Mouse (Mus musculus) monocyte, adult 5-6 weeks (primary cell): ENCODE measurements around the gene Slc22a20. TPM values are rescaled to one million over a fixed set of nuclear protein-coding genes. Genes with fewer than 3 reads are reported as not detected.

Experiments
- ATAC-seq: fragments of 153-309, 156-312 bp; replicated peaks from 2 replicates; pipeline ENCODE4 v1.8.0; 2017; ENCODE audit warnings: mild to moderate bottlenecking; ENCODE audit not compliant: low TSS enrichment, insufficient number of reproducible peaks, severe bottlenecking, poor library complexity, low FRiP score
- total RNA-seq: library from RNA; stranded (forward); fragments of 200-1000, 200-491, 200-594 nt; gene quantifications from 3 replicates; pipeline ENCODE4 v1.2.3, GENCODE M21; 2017

Gene Slc22a20
- total RNA-seq = not detected in 3 replicates

DNA sequence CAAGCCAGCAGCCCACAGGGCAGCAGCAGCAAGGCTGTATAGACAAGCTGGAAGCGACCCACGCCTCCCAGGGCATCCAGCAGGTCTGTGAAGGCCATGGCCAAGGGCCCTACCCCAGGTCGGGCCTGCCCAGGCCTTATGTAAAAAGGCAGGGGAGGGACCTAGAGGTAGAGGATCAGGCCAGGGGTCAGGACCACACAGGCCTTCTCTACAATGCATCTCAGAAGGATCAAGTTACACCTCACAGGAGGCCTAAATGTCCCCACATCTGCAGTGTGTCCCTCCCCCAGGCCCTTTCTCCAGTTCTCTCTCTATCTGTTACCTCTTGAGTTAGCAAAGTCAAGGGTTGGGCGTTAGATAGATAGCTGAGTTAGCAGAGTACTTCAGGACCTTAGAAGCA lies at the start of gene Slc22a20:
TSS of gene Slc22a20 (minus strand) at position 101 of the 400 bp plus-strand sequence.
- ATAC-seq = no peak

DNA sequence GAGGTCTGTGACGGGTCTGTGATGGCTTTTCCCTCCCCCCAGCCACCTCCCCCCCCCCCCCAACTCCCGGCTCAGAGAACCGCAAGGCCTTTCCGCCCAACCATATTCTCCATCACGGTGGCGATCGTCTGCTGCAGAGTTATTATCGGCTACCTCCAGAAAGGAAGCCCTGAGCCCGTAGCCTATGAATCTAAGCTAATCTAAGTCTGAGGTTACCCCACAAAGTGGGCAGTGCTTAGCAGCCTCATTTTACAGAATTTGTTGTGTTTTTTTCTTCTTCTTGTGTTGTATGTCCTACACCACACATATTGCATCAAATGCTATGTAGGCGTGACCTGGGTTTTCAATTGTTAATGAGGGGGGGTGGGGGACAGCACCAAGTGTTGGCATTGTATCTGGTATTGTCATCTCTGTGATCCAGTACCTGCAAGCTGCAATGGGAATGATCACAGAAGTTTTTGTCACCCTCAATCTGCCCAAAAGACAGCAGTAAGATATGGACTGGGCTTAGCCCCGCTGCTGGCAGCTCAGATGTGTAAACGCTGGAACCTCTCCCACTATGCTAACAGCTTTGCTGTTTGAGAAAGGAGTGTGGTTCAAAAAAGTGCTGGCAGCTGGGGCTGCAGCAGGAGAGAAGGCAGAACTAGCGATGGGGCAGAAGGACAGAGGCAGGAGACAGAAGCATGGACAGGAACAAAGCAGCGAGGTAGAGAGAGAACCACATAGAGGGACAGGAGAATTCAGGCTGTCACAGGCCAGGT lies 44.8 kb upstream of the Slc22a20 start:
- no peak for ATAC-seq

DNA sequence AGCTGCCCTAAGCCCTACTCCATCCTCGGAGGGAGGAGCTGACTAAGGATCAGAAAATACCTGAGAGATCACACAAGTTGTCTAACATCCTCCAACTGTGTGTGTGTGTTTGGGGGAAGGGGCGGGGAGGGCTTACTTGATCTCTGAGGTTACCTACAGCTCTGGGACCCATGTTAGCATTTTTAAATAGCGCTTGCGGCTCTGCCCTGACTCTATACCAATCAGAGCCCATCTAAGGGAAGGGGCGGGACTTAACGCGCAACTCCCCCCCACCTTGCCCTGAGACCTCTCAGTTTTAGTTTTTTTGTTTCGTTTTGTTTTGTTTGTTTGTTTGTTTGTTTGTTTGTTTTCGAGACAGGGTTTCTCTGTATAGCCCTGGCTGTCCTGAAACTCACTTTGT lies 43.5 kb upstream of the Slc22a20 start:
- no peak for ATAC-seq

DNA sequence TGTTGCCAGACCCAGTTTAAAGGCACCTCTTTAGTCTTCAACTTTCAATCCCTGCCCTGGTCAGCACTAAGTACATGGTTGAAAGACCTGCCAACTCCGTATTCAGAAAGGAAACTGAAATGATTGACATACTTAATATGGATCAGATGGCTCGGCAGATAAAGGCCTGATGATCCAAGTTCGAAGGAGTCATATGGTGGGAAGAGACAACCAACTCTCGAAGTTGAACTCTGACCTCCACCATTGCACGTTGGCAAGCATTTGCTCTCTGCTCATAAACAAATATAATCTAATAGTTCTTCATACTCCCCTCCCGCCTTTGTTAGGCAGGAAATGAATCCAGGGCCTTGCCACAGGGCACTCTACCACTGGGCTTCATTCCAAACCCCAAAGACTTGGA lies 43.0 kb upstream of the Slc22a20 start:
- no peak for ATAC-seq

DNA sequence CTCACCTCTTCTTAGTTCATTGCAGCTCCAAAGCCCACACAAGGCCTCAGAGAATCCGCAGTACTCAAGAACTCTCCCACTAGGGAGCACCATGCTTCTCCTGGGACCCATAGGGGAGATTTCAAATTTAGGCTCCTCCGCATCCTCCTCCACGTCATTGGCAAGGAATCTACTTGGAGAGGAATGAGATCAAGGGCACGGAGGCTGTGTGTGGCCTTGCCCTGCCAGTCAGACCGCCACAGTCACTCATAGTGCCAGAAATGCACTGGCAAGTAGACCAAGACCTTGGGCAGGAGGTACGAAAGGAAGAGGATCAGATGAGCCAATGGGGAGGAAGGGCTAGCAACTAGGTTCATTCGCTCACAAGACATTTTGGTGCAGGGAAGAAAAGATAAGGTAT lies 38.0 kb upstream of the Slc22a20 start:
- no peak for ATAC-seq

DNA sequence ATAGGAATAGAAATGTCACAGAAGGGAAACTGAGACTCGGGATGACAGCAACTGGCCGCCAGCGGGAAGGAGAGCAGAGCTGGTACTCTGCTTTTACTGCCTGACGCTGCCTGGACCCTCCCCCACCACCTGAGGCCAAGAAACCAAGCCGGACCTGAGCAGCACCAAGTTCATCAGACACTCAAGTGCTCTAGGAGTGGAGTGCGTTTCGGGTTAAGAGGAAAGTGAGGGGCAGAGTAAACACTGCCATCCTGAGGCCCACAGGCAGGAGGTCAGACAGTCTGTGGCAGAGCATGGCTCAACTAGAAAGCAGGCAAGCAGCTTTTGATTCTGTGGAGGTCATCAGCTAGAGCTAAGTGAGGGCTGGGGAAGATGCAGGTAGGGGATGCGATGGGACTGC lies 37.1 kb upstream of the Slc22a20 start:
- no peak for ATAC-seq

DNA sequence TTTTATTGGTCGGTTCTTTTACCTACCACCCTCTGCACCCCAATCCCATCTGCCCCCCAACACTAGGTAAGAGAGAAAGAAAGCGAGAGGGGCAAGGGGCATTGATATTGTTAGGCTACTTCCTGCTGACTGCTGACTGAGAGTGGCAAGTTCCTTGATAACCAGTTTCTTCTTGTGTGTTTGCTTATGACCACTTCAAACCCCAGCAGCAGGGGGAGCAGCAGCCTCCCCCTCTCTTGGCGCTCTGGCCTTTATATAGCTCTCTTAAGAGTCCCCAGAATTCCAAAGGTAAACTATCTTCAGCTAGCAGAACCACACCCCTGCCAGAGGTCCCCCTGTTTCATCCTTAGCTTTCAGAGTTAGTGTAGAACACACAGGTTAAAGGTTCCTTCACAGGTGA lies 34.3 kb upstream of the Slc22a20 start:
- no peak for ATAC-seq

DNA sequence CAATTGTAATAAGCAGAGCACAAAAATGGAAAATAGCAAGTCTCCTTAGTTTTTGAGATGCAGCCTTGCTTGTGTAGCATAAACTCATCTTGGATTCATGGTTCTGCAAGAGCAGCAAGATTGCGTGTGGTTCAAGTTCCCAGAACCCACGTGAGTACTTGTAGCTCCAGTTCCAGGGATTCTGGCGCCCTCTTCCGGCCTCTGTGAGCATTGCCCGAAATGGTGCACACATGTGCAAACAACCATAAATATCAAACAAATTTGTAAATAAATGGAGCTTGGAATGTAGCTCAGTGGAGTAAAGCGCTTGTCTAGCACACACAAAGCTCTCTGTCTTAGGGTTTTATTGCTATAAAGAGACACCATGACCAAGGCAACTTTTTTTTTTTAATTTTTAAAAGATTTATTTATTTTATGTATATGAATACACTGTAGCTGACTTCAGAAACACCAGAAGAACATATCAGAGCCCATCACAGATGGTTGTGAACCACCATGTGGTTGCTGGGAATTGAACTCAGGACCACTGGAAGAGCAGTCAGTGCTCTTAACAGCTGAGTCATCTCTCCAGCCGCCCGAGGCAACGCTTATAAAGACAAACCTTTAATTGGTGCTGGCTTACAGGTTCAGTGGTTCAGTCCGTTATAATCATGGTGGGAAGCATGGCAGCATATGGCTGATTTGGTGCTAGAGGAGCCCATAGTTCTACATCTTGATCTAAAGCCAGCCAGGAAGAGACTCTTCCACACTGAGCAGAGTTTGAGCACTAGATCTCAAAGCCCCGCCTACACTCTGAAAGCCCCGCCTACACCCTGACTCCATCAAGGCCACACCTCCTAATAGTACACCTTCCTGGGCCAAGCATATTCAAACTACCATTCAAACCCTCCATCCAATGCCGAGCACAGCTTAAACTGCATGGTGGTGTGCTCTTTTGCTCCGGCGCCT lies 32.5 kb upstream of the Slc22a20 start:
- peak; percentile 78; the same call in 1 of the 2 replicates for ATAC-seq

DNA sequence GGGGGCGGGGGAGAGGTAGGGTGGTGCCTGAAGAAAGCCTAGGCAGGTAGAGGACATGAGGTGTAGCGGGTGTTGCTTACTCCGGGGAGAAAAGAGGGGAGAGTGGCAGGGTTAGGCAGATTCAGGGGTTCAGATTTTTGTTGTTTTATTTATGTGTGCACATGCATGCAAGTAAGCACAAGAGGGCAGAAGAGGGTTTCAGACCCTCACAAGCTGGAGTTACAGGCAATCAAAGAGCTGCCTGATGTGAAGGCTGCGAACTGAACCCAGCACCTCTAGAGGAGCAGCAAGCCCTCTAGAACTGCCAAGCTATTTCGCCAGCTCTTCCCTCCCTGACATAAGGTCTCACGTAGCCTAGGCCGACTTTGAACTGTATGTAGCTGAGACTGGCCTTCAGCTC lies 30.6 kb upstream of the Slc22a20 start:
- no peak for ATAC-seq

DNA sequence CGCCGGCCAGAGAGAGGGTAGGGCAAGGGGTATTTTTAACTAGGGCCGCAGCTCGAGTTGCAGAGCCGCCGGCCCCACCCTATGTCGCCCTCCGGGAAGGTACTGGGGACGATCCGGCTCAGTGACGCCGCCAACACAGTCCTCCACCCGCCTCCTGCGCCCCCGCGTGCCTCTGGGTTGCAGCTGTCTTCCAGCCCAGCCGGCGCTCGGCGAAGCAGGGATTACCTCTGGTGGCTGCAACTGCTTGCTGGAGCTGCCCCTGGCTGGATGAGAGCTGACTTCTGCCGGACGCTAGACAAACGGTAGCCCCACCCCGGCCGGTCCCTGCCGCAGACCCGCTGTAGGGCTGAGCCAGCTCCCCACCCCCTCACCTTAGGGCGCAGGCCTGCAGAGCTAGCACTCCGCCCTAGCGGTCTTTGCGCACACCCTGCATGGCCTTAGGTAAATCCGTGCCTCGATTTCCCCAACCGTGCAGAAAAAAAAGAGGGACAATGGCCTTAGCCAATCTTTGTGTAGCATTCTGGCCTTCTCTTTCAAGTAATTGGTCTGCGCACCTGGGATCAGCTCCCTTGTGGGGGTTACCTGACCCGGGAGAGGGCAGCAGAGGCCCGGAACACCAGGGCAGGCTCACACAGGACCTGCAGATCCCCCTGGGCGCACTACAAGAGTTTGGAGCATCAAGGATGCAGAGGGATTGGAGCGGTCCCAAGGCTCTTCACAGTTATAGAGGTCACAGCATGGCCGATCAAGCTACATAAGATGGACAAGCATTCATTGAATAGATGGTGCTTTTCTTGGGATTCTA lies 29.8 kb upstream of the Slc22a20 start, which contains the start of gene Capn1:
TSS of gene Capn1 (minus strand) at position 387 of the 805 bp plus-strand sequence.
- ATAC-seq = 0 out of 2 replicates have a peak, but pooled peaks have one; percentile 14

DNA sequence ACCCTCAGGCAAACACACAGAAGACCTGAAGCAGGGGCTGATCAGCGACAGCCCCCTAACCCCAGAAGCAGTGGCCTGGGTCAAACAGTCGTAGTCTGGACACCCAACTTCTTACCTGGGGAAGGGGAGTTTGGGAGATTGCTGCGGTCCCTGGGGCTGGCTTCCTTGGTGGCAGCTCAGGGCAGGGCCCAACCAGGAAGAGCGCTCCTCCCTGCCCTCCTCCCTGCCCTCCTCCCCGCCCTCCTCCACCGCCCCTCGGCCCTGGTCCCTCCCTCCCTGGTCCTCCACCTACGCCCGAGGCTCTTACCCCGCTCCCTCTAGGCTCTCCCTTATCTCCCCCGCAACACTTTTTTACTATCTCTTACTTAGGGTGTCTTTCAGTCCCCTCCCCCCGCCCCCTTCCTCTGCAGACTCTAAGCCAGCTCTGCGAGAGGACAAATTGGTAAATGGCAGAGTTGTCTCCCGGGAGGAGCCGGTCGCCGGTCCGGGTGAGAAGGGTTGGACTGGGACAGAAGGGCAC lies 29.1 kb upstream of the Slc22a20 start:
- ATAC-seq = 0 out of 2 replicates have a peak, but pooled peaks have one; percentile 30

DNA sequence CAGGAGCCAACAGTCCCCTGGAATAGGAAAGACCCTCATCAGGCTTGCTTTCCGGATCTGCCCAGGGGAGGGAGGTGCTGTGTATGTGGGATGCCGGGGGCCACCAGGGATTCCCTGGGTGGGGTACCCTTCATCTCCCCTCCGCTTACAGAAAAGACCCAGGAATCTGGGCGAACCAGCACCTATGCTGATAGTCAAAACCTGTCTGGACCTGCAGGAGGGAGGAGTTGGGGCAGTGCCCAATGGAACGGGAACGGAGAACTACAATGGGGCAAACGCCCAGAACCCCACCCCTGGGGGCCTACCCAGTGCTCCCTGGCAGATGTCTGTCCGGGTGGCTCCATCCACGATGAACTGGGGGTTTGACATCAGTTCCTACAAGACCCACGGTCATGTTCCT lies 27.7 kb upstream of the Slc22a20 start:
- no peak for ATAC-seq

DNA sequence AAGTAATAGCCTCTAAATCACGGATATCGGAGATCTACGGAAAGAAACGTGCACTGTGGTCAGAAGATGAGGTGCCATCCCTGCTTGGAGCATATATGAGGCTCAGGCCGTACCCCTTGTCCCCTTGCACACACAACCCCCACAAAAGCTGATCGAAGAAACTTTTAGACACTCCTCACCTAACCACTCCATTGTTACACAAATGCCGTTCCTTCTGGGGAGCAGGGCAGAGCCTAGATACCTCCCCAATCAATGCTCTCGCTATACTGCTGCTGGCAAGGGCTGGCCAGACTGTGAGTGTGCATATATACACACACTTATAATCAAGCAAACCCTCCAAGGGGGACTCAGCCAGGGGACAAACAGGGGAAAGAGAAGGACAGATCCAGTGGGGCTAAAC lies 23.2 kb upstream of the Slc22a20 start:
- ATAC-seq = no peak

DNA sequence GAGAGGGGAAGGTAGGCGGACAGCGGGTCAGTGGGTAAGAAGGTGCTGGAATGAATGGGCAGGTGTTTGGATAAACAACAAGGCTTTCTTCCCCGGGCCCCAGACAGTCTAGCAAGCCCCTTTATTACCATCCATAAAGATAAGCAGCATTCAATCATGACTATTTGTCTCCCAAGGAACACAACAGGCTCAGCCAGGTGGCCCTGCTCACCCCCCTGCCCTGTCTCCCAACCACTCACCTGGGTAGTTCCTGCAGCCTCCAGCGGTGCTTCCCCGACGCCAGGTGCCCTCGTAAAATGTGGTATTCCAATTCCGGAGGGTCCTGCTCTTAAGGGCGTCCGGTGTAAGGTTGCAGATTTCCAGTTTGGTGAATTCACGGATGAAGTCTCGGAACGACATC lies 21.1 kb upstream of the Slc22a20 start:
- no peak for ATAC-seq

DNA sequence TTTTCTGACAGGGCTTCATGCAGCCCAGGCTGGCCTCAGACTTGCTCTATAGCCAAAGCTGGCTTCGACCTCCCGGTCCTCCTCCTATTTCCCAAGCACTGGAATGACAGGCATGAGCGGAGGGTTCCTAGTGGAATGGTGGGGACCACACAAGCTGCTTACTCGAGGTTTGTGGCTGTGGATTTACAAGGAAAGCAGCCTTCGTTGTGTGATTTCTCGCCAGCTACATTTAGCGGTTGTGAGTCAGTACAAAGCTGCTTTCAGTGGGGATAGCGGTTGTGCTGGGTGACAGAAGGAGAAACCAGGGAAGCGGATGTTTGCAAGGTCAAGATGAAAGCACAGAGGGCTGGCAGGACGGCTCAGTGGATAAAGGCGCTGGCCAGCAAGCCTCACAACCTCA lies 19.6 kb upstream of the Slc22a20 start:
- ATAC-seq = no peak

DNA sequence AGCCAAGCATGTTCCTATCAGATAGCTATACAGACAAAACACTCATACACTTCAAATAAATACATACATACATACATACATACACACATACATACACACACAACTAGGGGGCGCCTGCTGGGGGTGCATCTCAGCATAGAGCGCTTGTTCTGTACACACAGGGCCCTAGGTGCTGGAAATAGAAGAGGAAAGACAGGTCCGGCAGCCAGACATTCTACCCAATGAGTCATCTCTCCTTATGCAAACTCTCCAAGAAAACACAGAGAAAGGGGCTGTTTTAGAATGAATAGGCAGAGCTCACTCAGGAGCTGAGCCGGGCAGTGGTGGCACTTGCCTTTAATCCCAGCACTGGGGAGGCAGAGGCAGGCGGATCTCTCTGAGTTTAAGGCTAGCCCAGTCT lies 14.0 kb upstream of the Slc22a20 start:
- ATAC-seq = no peak

DNA sequence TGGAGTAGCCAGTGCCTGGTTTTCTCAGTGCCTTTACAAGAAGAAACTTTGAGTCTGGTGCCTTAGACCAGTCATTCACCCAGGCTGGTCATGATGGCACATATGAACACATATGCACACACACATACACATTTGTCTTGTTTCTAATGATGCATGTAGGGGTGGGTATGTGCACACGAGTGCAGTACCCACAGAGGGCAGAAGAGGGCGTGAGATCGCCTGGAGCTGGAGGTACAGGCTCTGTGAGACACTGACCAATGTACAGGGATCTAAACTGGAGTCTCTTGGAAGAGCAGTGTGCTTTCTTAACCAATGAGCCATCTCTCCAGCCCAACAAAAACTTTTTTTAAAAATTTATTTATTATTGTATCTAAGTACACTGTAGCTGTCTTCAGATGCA lies 12.2 kb upstream of the Slc22a20 start:
- no peak for ATAC-seq

DNA sequence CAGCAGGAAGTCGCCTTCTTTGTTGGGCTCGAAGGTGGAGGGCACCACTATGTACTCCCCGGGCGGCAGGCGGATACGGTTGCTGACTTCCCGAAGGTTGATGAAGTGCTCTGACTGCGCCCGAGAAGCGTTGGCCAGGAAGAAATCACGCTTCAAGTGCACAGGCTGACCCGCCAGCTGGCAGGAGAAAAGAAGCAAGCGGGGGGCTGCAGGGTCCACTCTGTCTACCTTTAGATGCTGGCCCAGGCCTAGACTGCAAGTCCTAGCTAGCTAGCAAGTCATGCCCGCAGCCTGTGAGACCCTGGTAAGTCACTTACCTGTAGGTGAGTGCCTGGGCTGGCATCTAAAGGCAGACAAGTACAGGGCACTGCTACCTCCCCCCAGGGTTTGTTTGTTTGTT lies 8.8 kb upstream of the Slc22a20 start:
- no peak for ATAC-seq

DNA sequence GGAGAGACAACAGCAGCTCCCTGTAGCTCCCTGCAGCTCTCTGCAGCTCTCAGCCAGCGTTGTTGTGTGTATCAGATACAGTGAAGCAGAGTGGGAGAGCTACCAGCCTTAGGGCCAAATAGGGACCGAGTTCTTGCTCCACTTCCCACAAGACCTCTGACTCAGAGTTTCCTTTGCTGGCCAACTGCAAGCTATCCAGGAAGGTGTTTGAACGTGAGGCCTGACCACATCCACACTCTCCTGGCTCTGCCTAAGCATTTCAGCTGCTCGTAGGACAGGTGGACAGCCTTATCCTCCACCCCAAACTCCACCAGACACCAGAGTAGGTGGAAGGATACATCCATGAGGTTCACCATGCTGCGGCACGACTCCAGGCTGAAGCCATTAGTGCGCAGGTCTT lies 6.1 kb upstream of the Slc22a20 start:
- no peak for ATAC-seq
